In genomic region chr14:73123786-73124185, GRCm38 (mm10) we compare ENCODE assay signal across 11 mouse cellular contexts. TPM values are rescaled to one million over a fixed set of nuclear protein-coding genes. Genes with fewer than 3 reads are reported as not detected.
DNase-seq lines count a peak whose midpoint lies in the region; ATAC-seq lines count a peak whose summit lies in the region.
"Had no signal": no experiment of that assay in that cellular context is flagged by ENCODE, and none has a peak within 500 bp of the region (broad histone marks: within the 10 kb centered on the region; RNA-seq: fewer than 3 reads in every experiment).

No protein-coding gene starts in this region.

- no peaks in the 10 kb centered on the region for H3K79me2 ChIP-seq in macrophage (ENCODE audit: inconsistent target)

- peak; percentile 23 for DNase-seq in testis, postnatal 10 days (ENCODE audit: low spot score)
- no peak for DNase-seq in testis, postnatal 14 days (ENCODE audit: low spot score)
- peak; percentile 65 for DNase-seq in thymus, postnatal 4 days
- DNase-seq in midbrain, embryonic 14.5 days = no peak
- no peak for DNase-seq in layer of hippocampus, postnatal 10 days (ENCODE audit: low spot score in 2 of 2)
- DNase-seq: cerebellum, adult 9-10 months had no signal

- 9% methylated on average over 9 of the region's 9 CpGs for WGBS in macrophage (ENCODE audit: missing documents)
- 88% methylated on average over 9 of the region's 9 CpGs for WGBS in midbrain, embryonic 14.5 days
- WGBS in neural tube, embryonic 15.5 days = 76% methylated on average over 9 of the region's 9 CpGs

- no peaks in the 10 kb centered on the region for H3K4me1 ChIP-seq in midbrain, embryonic 14.5 days (ENCODE audit: control insufficient read depth, insufficient read depth, low read length)
- H3K4me1 ChIP-seq in neural tube, embryonic 15.5 days = no peaks in the 10 kb centered on the region

- peak; percentile 59 for ATAC-seq in granulocyte monocyte progenitor cell, adult 5-6 weeks (replicated peaks; ENCODE audit: poor library complexity, severe bottlenecking)
- ATAC-seq in midbrain, embryonic 14.5 days (ENCODE audit: low FRiP score, low TSS enrichment) = no peak
- ATAC-seq in neural tube, embryonic 15.5 days (ENCODE audit: low FRiP score) = no peak

- H3K36me3 ChIP-seq in macrophage (ENCODE audit: inconsistent target) = no peaks in the 10 kb centered on the region
- no peaks in the 10 kb centered on the region for H3K36me3 ChIP-seq in midbrain, embryonic 14.5 days (ENCODE audit: control insufficient read depth, insufficient read depth, low read length)
- no peaks in the 10 kb centered on the region for H3K36me3 ChIP-seq in neural tube, embryonic 15.5 days
- H3K36me3 ChIP-seq: heart, embryonic 15.5 days; midbrain, embryonic 12.5 days had no signal

- H3K4me2 ChIP-seq in midbrain, embryonic 14.5 days (ENCODE audit: low read length) = no peak overlapping the region
- H3K4me2 ChIP-seq in neural tube, embryonic 15.5 days = no peak overlapping the region
- H3K4me2 ChIP-seq: heart, embryonic 15.5 days; midbrain, embryonic 12.5 days had no signal

- H3K9ac ChIP-seq in midbrain, embryonic 14.5 days (replicated peaks; ENCODE audit: low read length) = no peak overlapping the region
- no peak overlapping the region for H3K9ac ChIP-seq in neural tube, embryonic 15.5 days (replicated peaks)
- H3K9ac ChIP-seq: heart, embryonic 15.5 days; midbrain, embryonic 12.5 days had no signal

- no peaks in the 10 kb centered on the region for H3K9me3 ChIP-seq in midbrain, embryonic 14.5 days (ENCODE audit: control insufficient read depth, low read length)
- no peaks in the 10 kb centered on the region for H3K9me3 ChIP-seq in neural tube, embryonic 15.5 days (replicated peaks)
- H3K9me3 ChIP-seq: heart, embryonic 15.5 days; midbrain, embryonic 12.5 days had no signal

- H3K27ac ChIP-seq in macrophage = peak overlapping the region; percentile 89
- no peak overlapping the region for H3K27ac ChIP-seq in midbrain, embryonic 14.5 days (replicated peaks; ENCODE audit: low read depth, low read length)
- no peak overlapping the region for H3K27ac ChIP-seq in neural tube, embryonic 15.5 days (replicated peaks)
- H3K27ac ChIP-seq: midbrain, embryonic 12.5 days had no signal

- no peak overlapping the region for H3K4me3 ChIP-seq in macrophage (ENCODE audit: inconsistent target)
- no peak overlapping the region for H3K4me3 ChIP-seq in midbrain, embryonic 14.5 days (replicated peaks; ENCODE audit: low read depth, low read length)
- H3K4me3 ChIP-seq in neural tube, embryonic 15.5 days (replicated peaks) = no peak overlapping the region
- H3K4me3 ChIP-seq: heart, embryonic 15.5 days; midbrain, embryonic 12.5 days had no signal

- no peaks in the 10 kb centered on the region for H3K27me3 ChIP-seq in midbrain, embryonic 14.5 days (ENCODE audit: control insufficient read depth, insufficient read depth, low read length)
- H3K27me3 ChIP-seq in neural tube, embryonic 15.5 days (replicated peaks) = no peaks in the 10 kb centered on the region
- H3K27me3 ChIP-seq: heart, embryonic 15.5 days; midbrain, embryonic 12.5 days had no signal

RNA-seq across cellular contexts. Expression of gene Rcbtb2, which starts 0.9 kb away (rescaled TPM):
- 33.5 and 57.3 TPM in 2 replicates for total RNA-seq in granulocyte monocyte progenitor cell, adult 5-6 weeks (2014; fragmentation: Nextera tagmentation)
- total RNA-seq in granulocyte monocyte progenitor cell, adult 5-6 weeks (2017) = 28.0 and 35.6 TPM in 2 replicates
- 100 to 1,000 TPM in 9 of 26 experiments, 10 to 100 TPM in 17; 10.1 to 399 (median 78.4) TPM for total RNA-seq in macrophage (2018; cell fraction: chromatin; rRNA removed)
- 100 to 1,000 TPM in 13 of 26 experiments, 10 to 100 TPM in 13; 30.9 to 230 (median 97.0) TPM for total RNA-seq in macrophage (2018; cell fraction: cytosol; rRNA removed)
- 100 to 1,000 TPM in 8 of 26 experiments, 10 to 100 TPM in 18; 16.4 to 314 (median 54.6) TPM for total RNA-seq in macrophage (2018; cell fraction: nucleus; rRNA removed)
- 214 to 549 TPM (median 282 TPM) in 3 replicates for polyA plus RNA-seq in macrophage (2018)
- 58.7 and 80.0 TPM in 2 replicates for polyA plus RNA-seq in midbrain, embryonic 14.5 days (2014; fragmentation: Nextera tagmentation; extraction: Ambion mirVana)
- polyA plus RNA-seq in neural tube, embryonic 15.5 days (2015; fragmentation: Nextera tagmentation; extraction: Ambion mirVana) = 56.8 and 63.3 TPM in 2 replicates
- 10 to 100 TPM; 33.0 to 33.1 TPM for total RNA-seq in layer of hippocampus, postnatal 10 days (2021)

Comparison
In these comparisons a context has a peak if more than half of its experiments do, and no peak if none do; other contexts are left out.
1. DNase-seq: peak in testis, postnatal 10 days (single experiment) and thymus, postnatal 4 days (single experiment); none in testis, postnatal 14 days (single experiment), midbrain, embryonic 14.5 days (single experiment) and layer of hippocampus, postnatal 10 days (0 of 2).